Mouse (Mus musculus) midbrain, embryonic 11.5 days (tissue): ENCODE measurements around the gene Fancf. TPM values are rescaled to one million over a fixed set of nuclear protein-coding genes. Genes with fewer than 3 reads are reported as not detected.

Experiments
- ATAC-seq: fragments of 200-750 bp; cut with Nextera tagmentation; 2 replicates; pipeline ENCODE4 v1.8.0; 2017; ENCODE audit warnings: moderate TSS enrichment, moderate library complexity; ENCODE audit not compliant: low FRiP score
- DNase-seq: peaks from one replicate; pipeline ENCODE4 v3.0.0; 2015; ENCODE audit warnings: low spot score; ENCODE audit errors: missing footprints
- H3K27ac ChIP-seq: fragments of 300-500 bp; sonication (generic); 2 replicates; pipeline ENCODE4 v1.5.1; 2014; ENCODE audit warnings: low read depth, low read length
- H3K27me3 ChIP-seq: fragments of 300-500 bp; sonication (generic); 2 replicates; pipeline ENCODE4 v1.6.1; 2014; ENCODE audit warnings: mild to moderate bottlenecking, low read length, moderate library complexity, mixed read lengths; ENCODE audit not compliant: control insufficient read depth, insufficient read depth
- H3K36me3 ChIP-seq: fragments of 300-500 bp; sonication (generic); 2 replicates; pipeline ENCODE4 v1.6.1; 2014; ENCODE audit warnings: mild to moderate bottlenecking, low read length, moderate library complexity, mixed read lengths; ENCODE audit not compliant: control insufficient read depth, insufficient read depth
- H3K4me1 ChIP-seq: fragments of 300-500 bp; sonication (generic); 2 replicates; pipeline ENCODE4 v1.6.1; 2014; ENCODE audit warnings: low read length; ENCODE audit not compliant: control insufficient read depth, insufficient read depth
- H3K4me2 ChIP-seq: fragments of 300-500 bp; sonication (generic); 2 replicates; pipeline ENCODE4 v1.6.1; 2014; ENCODE audit warnings: mild to moderate bottlenecking, moderate library complexity
- H3K4me3 ChIP-seq: fragments of 300-500 bp; sonication (generic); 2 replicates; pipeline ENCODE4 v1.5.1; 2014; ENCODE audit warnings: low read depth, low read length
- H3K9ac ChIP-seq: fragments of 300-500 bp; sonication (generic); 2 replicates; pipeline ENCODE4 v1.6.1; 2014; ENCODE audit warnings: low read length
- H3K9me3 ChIP-seq: fragments of 300-500 bp; sonication (generic); 2 replicates; pipeline ENCODE4 v1.6.1; 2016; ENCODE audit warnings: low read length; ENCODE audit not compliant: control insufficient read depth
- WGBS: fragments of 180-500 bp; shearing (Covaris S2); extraction: QIAGEN DNeasy Blood & Tissue Kit; methylation state at CpG from one replicate; pipeline ENCODE4 v1.1.7; 2014; 5-methylcytosine and 5-hydroxymethylcytosine counted together
- polyA plus RNA-seq: library from polyadenylated mRNA; unstranded; fragments of >200 nt; fragmentation: Nextera tagmentation; extraction: Ambion mirVana; gene quantifications from 2 replicates; pipeline ENCODE4 v1.2.1, GENCODE M21; 2014

Gene Fancf
- polyA plus RNA-seq, 1 experiment from 2014 or later = 14.3 TPM

DNA sequence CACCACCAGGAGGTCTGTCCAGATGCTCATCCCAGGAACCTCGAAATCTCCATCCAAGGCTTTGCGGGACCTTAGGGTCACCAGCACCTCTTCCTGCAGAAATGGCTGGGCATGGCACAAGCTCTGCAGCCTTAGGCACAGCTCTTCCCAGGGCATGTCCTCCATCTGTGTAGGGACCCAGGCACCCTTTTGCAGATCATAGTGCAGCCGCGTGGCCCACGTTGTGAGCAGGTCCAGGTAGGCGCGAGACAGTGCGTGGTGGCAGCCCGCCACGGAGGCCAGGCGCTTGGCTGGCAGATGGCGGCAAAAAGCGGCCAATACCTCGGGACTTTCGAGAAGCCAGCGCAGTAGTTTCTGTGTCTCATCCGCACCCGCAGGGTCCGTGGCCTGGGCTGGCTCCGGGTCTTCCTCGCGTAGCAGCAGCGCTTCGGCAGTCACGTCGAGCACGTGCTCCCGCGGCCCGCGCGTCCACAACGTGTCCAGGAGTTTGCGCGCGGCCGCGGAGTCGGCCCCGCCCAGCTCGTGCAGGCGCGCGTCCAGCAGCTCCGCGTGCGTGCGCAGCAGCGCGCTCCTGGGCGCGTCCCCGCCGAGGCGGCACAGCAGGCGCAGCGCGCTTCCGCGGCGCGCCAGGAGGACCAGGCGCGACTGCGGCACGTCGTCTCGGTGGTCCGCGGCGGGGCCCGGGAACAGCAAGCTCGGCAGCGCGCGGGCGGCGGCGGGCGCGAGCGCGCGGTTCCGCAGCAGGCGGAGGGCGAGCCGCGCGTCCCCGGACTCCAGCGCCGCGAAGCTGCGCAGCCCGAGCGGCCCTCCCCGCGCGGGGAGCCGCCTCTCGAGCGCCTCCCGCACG is 594 bp downstream of the Fancf start, which contains the start of gene Gas2:
Gene Gas2 (plus strand): TSS at position 766 of the 847 bp plus-strand sequence.
- Histone ChIP-seq H3K4me3 (peak within 1 kb of the TSS; percentile 62), H3K4me2 (peak within 1 kb of the TSS; percentile 64), H3K27me3 (no peaks in the 10 kb centered on the region), H3K27ac (peak within 1 kb of the TSS; percentile 86), H3K9me3 (no peaks in the 10 kb centered on the region), H3K9ac (peak within 1 kb of the TSS; percentile 81), H3K36me3 (peaks cover 2% of the 10 kb centered on the region; the same call in 1 of the 2 replicates), H3K4me1 (peaks cover 11% of the 10 kb centered on the region)
- 9% methylated on average over 96 of the region's 105 CpGs for WGBS
- DNase-seq (peak; percentile 98), ATAC-seq (peak; percentile 92)

DNA sequence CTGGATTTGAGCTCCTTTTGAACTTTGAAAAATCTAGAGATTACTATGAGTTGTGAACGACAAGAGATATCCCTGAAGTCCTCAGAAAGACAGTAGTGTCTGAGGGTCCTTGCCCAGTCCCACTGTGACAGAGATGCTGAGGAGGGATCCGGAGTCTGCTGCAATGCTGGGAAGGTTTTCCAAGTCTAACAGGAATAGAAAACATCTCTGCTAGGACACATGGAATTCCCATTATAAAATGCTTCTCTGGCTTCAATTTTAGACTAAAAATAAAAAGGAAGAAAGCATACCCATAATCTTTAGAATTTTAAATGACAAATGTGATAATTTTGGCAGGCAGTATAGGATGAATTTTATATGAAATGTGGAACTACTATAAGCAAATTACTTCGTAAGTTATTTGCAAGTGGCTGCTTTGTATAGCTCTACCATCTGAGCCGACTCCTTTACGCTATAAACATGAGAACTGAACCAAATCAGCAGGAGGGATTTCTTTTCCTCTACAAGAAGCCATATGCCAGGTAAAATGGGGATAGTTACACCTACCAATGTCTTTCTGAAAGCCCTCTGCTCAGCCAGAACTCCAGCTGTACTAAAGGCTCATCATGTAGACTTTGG is 10.1 kb downstream of the Fancf start:
- H3K4me3 ChIP-seq = no peak overlapping the region
- ATAC-seq (no peak), DNase-seq (no peak)
- no peak overlapping the region for H3K27ac ChIP-seq
- no peaks in the 10 kb centered on the region for H3K27me3 ChIP-seq
- no peaks in the 10 kb centered on the region for H3K4me1 ChIP-seq
- H3K9ac ChIP-seq = no peak overlapping the region
- H3K9me3 ChIP-seq = no peaks in the 10 kb centered on the region
- 94% methylated on average over 5 of the region's 5 CpGs for WGBS
- H3K4me2 ChIP-seq = no peak overlapping the region
- H3K36me3 ChIP-seq = no peaks in the 10 kb centered on the region

DNA sequence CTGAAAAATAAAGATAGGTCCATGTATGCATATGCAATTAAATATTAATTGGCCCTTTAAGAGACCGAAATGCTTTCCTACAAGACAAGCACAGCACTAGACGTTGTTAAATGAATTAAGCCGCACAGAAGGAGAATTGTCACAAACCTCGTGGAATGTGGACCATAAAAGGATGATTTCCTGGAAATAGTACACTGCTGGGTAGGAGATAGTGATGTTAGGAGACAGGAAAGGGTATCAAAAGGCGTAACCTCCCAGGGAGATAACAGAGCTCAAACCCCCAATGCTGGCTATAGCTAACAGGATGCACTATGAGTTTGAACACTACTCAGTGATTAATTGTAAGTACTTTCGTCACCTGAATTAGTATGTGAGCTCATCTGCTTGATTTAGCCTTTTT is 11.2 kb downstream of the Fancf start:
- H3K9ac ChIP-seq = no peak overlapping the region
- DNase-seq (no peak), ATAC-seq (no peak)
- H3K36me3 ChIP-seq = no peaks in the 10 kb centered on the region
- H3K4me2 ChIP-seq = no peak overlapping the region
- H3K4me3 ChIP-seq = no peak overlapping the region
- 90% methylated on average over 6 of the region's 6 CpGs for WGBS
- H3K9me3 ChIP-seq = no peaks in the 10 kb centered on the region
- H3K4me1 ChIP-seq = no peaks in the 10 kb centered on the region
- no peaks in the 10 kb centered on the region for H3K27me3 ChIP-seq
- no peak overlapping the region for H3K27ac ChIP-seq

GRCm38 (mm10) chr7:51840515-51840914 is 21.6 kb downstream of the Fancf start:
- H3K9me3 ChIP-seq = 0 out of 2 replicates have a peak, but pooled peaks cover 4% of the 10 kb centered on the region
- H3K4me1 ChIP-seq = no peaks in the 10 kb centered on the region
- DNase-seq (no peak), ATAC-seq (no peak)
- 89% methylated on average over 7 of the region's 7 CpGs for WGBS
- no peak overlapping the region for H3K4me2 ChIP-seq
- H3K27me3 ChIP-seq = no peaks in the 10 kb centered on the region
- no peak overlapping the region for H3K27ac ChIP-seq
- H3K9ac ChIP-seq = no peak overlapping the region
- H3K36me3 ChIP-seq = no peaks in the 10 kb centered on the region
- H3K4me3 ChIP-seq = no peak overlapping the region

GRCm38 (mm10) chr7:51831917-51832316 is 30.1 kb downstream of the Fancf start:
- Histone ChIP-seq H3K4me1 (no peaks in the 10 kb centered on the region), H3K4me3 (no peak overlapping the region), H3K4me2 (no peak overlapping the region), H3K27me3 (no peaks in the 10 kb centered on the region), H3K27ac (peak overlapping the region; percentile 50; the same call in 1 of the 2 replicates), H3K9ac (no peak overlapping the region), H3K36me3 (no peaks in the 10 kb centered on the region), H3K9me3 (no peaks in the 10 kb centered on the region)
- DNase-seq = peak; percentile 85
- ATAC-seq = peak; percentile 88
- 64% methylated on average over 7 of the region's 7 CpGs for WGBS

DNA sequence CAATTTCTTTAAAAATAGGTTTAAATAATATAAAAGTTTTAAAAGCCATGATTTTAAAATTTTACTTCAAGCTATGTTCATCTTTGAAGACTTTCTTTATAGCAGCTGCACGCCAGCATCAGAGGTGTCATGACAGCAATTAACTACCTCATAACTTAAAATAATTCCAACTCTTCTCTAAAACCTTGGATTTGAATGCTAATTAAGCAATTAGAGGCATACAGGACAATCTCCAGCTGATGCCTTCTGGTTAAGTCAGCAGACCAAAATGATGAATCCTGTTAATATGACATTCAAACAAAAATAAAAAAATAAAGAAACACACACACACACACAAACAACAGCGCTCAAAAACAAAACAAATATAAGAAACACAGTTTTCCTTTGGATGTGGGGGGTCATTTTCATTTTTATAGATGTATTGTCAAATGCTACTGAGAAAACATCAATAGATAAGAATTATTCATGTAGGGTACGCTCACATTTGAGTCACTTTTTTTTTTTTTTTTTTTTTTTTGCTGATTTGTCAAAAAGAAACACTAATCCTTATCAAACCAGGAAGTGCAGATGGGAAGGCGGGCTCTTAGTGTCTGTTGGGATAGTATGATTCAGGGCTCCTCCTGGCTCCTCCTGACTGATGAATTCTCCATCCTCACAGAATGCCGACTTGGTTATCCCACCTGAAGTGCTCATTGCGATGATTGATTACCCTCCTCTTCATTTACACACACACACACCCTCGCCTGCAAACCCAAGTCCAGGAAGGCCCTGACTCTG is 38.3 kb downstream of the Fancf start:
- Histone ChIP-seq H3K36me3 (no peaks in the 10 kb centered on the region), H3K27ac (peak overlapping the region; percentile 5; the same call in 1 of the 2 replicates), H3K9me3 (no peaks in the 10 kb centered on the region), H3K4me1 (no peaks in the 10 kb centered on the region), H3K9ac (no peak overlapping the region), H3K4me3 (no peak overlapping the region), H3K4me2 (no peak overlapping the region), H3K27me3 (no peaks in the 10 kb centered on the region)
- WGBS = 71% methylated on average over 7 of the region's 7 CpGs
- no peak for DNase-seq
- ATAC-seq = peak; percentile 66

DNA sequence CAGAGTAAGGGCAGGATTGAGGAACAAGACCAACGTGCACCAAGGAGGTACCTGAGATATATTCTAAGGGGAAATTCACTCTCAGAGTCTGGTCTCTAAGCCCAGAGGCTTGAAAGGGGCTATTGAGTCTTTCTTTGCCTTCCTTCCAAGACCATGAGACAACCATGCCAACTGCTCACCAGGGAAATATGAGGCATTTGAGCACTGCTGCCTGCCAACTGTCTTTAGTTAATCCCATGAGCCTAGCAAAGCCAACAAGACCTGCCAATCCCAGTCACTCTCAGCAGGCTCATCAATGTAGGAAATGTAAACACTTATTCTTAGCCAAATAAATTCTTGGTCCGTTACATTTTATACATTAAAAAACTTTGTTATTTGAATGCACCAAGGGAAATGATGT is 40.6 kb downstream of the Fancf start:
- no peak for ATAC-seq
- 86% methylated on average over 2 of the region's 2 CpGs for WGBS
- no peaks in the 10 kb centered on the region for H3K36me3 ChIP-seq
- no peaks in the 10 kb centered on the region for H3K27me3 ChIP-seq
- H3K9ac ChIP-seq = no peak overlapping the region
- no peaks in the 10 kb centered on the region for H3K4me1 ChIP-seq
- H3K27ac ChIP-seq = no peak overlapping the region
- H3K4me3 ChIP-seq = no peak overlapping the region
- no peak for DNase-seq
- no peak overlapping the region for H3K4me2 ChIP-seq
- H3K9me3 ChIP-seq = no peaks in the 10 kb centered on the region

DNA sequence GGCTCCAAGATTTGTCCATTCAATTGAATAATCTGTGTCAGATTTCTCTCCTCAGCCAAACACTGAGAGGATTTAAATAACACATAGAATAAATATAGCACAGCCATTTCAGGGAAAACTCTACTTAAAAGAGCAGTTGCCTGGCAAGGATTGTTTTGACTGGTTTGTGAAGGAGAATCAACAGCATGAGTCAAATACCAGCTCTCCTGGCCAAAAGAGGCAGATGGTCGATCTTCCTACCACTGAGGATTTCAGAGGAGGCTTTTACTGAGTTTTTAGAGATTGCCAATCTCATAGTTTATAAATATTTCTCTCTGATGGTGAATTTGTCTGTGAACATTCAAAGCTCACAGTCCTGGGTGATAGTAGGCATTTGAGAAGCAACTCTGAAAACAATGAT is 42.2 kb downstream of the Fancf start:
- WGBS = 91% methylated on average over 1 of the region's 1 CpGs
- no peak for DNase-seq
- H3K4me2 ChIP-seq = no peak overlapping the region

More for the DNA sequence above, 42.2 kb downstream of the Fancf start:
- Histone ChIP-seq H3K4me3 (no peak overlapping the region), H3K36me3 (no peaks in the 10 kb centered on the region), H3K9me3 (no peaks in the 10 kb centered on the region), H3K9ac (no peak overlapping the region), H3K4me1 (no peaks in the 10 kb centered on the region), H3K27ac (no peak overlapping the region), H3K27me3 (no peaks in the 10 kb centered on the region)
- no peak for ATAC-seq
